Mouse (Mus musculus) liver, postnatal 0 days (tissue): ENCODE data around the gene Olfr598.

Experiments used
- CTCF ChIP-seq: sonication (generic); IDR thresholded peaks from 2 replicates; pipeline ENCODE4 v1.5.1; 2016; ENCODE audit warnings: antibody characterized with exemption, low read depth
- EP300 ChIP-seq: IDR thresholded peaks from 2 replicates; pipeline ENCODE4 v1.6.1; 2016; ENCODE audit warnings: antibody characterized with exemption, low read depth, mild to moderate bottlenecking

GRCm38 (mm10) chr7:103335617-103336016 lies 12.2 kb downstream of the Olfr598 start, which contains the start of gene Olfr599:
- no peak for TF ChIP-seq CTCF
- no peak for TF ChIP-seq EP300
